Mouse (Mus musculus): ENCODE measurements around the gene Zfp951. TPM values are rescaled to one million over a fixed set of nuclear protein-coding genes. Genes with fewer than 3 reads are reported as not detected.
"Not testable (repeated sequence)": the region's sequence is repeated elsewhere in the genome, so short reads cannot be mapped to it uniquely, and the experiment has no call there.

The Zfp951 gene
- 3.1 and 3.5 TPM in 2 replicates for polyA plus RNA-seq (2016; fragmentation: Nextera tagmentation; extraction: Ambion mirVana)

- 40% methylated on average over 11 of the region's 12 CpGs for WGBS
- not testable (repeated sequence) for H3K27me3 ChIP-seq; H3K36me3 ChIP-seq; H3K9me3 ChIP-seq; H3K27ac ChIP-seq; H3K9ac ChIP-seq; H3K4me2 ChIP-seq (replicated peaks); H3K4me1 ChIP-seq
- peak; percentile 75; the same call in 1 of the 2 replicates for ATAC-seq (ENCODE audit: insufficient number of reproducible peaks, insufficient read depth, low FRiP score, low TSS enrichment)
- peak within 1 kb of the TSS; percentile 27 for H3K4me3 ChIP-seq
These were observed at the start of gene Zfp951 for GRCm38 (mm10) chr5:104859962-104860525. Zfp951 (minus strand) TSS chr5:104860070.

GRCm38 (mm10) chr5:104906556-104906955, 46.7 kb upstream of the Zfp951 start:
- ATAC-seq (ENCODE audit: insufficient number of reproducible peaks, insufficient read depth, low FRiP score, low TSS enrichment); H3K9ac ChIP-seq; H3K4me3 ChIP-seq; H3K9me3 ChIP-seq; H3K4me2 ChIP-seq (replicated peaks); H3K27ac ChIP-seq; H3K27me3 ChIP-seq; H3K4me1 ChIP-seq; H3K36me3 ChIP-seq: not testable (repeated sequence)
- 89% methylated on average over 5 of the region's 5 CpGs for WGBS

GRCm38 (mm10) chr5:104859045-104859961, 567 bp downstream of the Zfp951 start:
- H3K4me2 ChIP-seq (replicated peaks); H3K9ac ChIP-seq; H3K27me3 ChIP-seq; H3K4me1 ChIP-seq; H3K27ac ChIP-seq; H3K36me3 ChIP-seq; H3K9me3 ChIP-seq: not testable (repeated sequence)
- peak; percentile 77; the same call in 1 of the 2 replicates for ATAC-seq (ENCODE audit: insufficient number of reproducible peaks, insufficient read depth, low FRiP score, low TSS enrichment)
- peak overlapping the region; percentile 27 for H3K4me3 ChIP-seq
- 55% methylated on average over 10 of the region's 15 CpGs for WGBS

GRCm38 (mm10) chr5:104854546-104854945, 5.3 kb downstream of the Zfp951 start:
- not testable (repeated sequence) for H3K36me3 ChIP-seq; H3K4me1 ChIP-seq; H3K9me3 ChIP-seq; ATAC-seq (ENCODE audit: insufficient number of reproducible peaks, insufficient read depth, low FRiP score, low TSS enrichment); H3K4me2 ChIP-seq (replicated peaks); H3K27me3 ChIP-seq; H3K9ac ChIP-seq; H3K27ac ChIP-seq; H3K4me3 ChIP-seq
- WGBS, result 92% methylated on average over 3 of the region's 3 CpGs

- Histone ChIP-seq H3K27me3 (no peaks in the 10 kb centered on the region), H3K27ac (no peak overlapping the region), H3K4me1 (no peaks in the 10 kb centered on the region), H3K4me2 (replicated peaks) (no peak overlapping the region), H3K36me3 (no peaks in the 10 kb centered on the region), H3K9me3 (peaks cover 29% of the 10 kb centered on the region), H3K9ac (no peak overlapping the region), H3K4me3 (no peak overlapping the region)
- ATAC-seq (ENCODE audit: insufficient number of reproducible peaks, insufficient read depth, low FRiP score, low TSS enrichment), result no peak
These were observed 26.5 kb downstream of the Zfp951 start for GRCm38 (mm10) chr5:104833330-104833729.

- H3K9me3 ChIP-seq, result peaks cover 25% of the 10 kb centered on the region
- WGBS, result 73% methylated on average over 1 of the region's 1 CpGs
- H3K4me1 ChIP-seq, result no peaks in the 10 kb centered on the region
- H3K4me2 ChIP-seq (replicated peaks), result no peak overlapping the region
- H3K4me3 ChIP-seq, result no peak overlapping the region
- no peak overlapping the region for H3K27ac ChIP-seq
- H3K27me3 ChIP-seq, result no peaks in the 10 kb centered on the region
- H3K36me3 ChIP-seq, result no peaks in the 10 kb centered on the region
- H3K9ac ChIP-seq, result no peak overlapping the region
- no peak for ATAC-seq (ENCODE audit: insufficient number of reproducible peaks, insufficient read depth, low FRiP score, low TSS enrichment)
These were observed 30.3 kb downstream of the Zfp951 start for GRCm38 (mm10) chr5:104829611-104830010.

GRCm38 (mm10) chr5:104770138-104770537, 89.7 kb downstream of the Zfp951 start:
- WGBS, result 78% methylated on average over 6 of the region's 6 CpGs
- ATAC-seq (ENCODE audit: insufficient number of reproducible peaks, insufficient read depth, low FRiP score, low TSS enrichment); H3K36me3 ChIP-seq; H3K4me3 ChIP-seq; H3K4me2 ChIP-seq (replicated peaks); H3K4me1 ChIP-seq; H3K27me3 ChIP-seq; H3K27ac ChIP-seq; H3K9ac ChIP-seq; H3K9me3 ChIP-seq: not testable (repeated sequence)

Other genes with a start within 250 kb of the Zfp951 start
- gene Abcg3, start 122.6 kb upstream of the Zfp951 start, polyA plus RNA-seq (2016; fragmentation: Nextera tagmentation; extraction: Ambion mirVana), result 0.22 and 0.31 TPM in 2 replicates